Mouse (Mus musculus) C2C12 (cell line): ENCODE results near the gene Ccn5. TPM values are rescaled to one million over a fixed set of nuclear protein-coding genes. Genes with fewer than 3 reads are reported as not detected.
A peak's percentile ranks its signal among the peaks of the same experiment; 100 is the strongest.

ENCODE experiments used
- H3K27me3 ChIP-seq: one replicate; pipeline ENCODE4 v1.6.1; 2011; ENCODE audit not compliant: control insufficient read depth, insufficient read depth, insufficient read length
- H3K36me3 ChIP-seq: one replicate; pipeline ENCODE4 v1.6.1; 2011; ENCODE audit not compliant: control insufficient read depth, insufficient read depth
- H3K4me3 ChIP-seq: one replicate; pipeline ENCODE4 v1.5.1; 2011; ENCODE audit warnings: mild to moderate bottlenecking, control low read depth; ENCODE audit not compliant: poor library complexity, insufficient read depth, severe bottlenecking
- H3K79me2 ChIP-seq: one replicate; pipeline ENCODE4 v1.6.1; 2011; ENCODE audit not compliant: control insufficient read depth, insufficient read depth
- H3K79me3 ChIP-seq: one replicate; pipeline ENCODE4 v1.6.1; 2011; ENCODE audit warnings: low read depth, control low read depth
- H3ac ChIP-seq: one replicate; pipeline ENCODE3; 2011; ENCODE audit warnings: low read depth; ENCODE audit not compliant: control insufficient read depth, insufficient read length
- CEBPB ChIP-seq: IDR thresholded peaks from one replicate; pipeline ENCODE4 v1.6.1; 2011; ENCODE audit warnings: low read depth, mild to moderate bottlenecking, control low read depth, moderate library complexity
- CTCF ChIP-seq: IDR thresholded peaks from one replicate; pipeline ENCODE4 v1.5.1; 2011; ENCODE audit not compliant: control insufficient read depth, insufficient read depth, insufficient read length
- FOSL1 ChIP-seq: IDR thresholded peaks from one replicate; pipeline ENCODE4 v1.8.0; 2011; ENCODE audit warnings: mild to moderate bottlenecking, low read length; ENCODE audit not compliant: poor library complexity, insufficient read depth, severe bottlenecking
- MAX ChIP-seq: IDR thresholded peaks from one replicate; pipeline ENCODE4 v1.6.1; 2011; ENCODE audit warnings: mild to moderate bottlenecking, control low read depth
- MYOD1 ChIP-seq: IDR thresholded peaks from one replicate; pipeline ENCODE4 v1.6.1; 2011; ENCODE audit warnings: low read depth; ENCODE audit not compliant: control insufficient read depth, insufficient read length
- MYOG ChIP-seq: IDR thresholded peaks from one replicate; pipeline ENCODE4 v1.6.1; 2011; ENCODE audit not compliant: control insufficient read depth, insufficient read length; ENCODE audit errors: extremely low read depth
- USF1 ChIP-seq: IDR thresholded peaks from one replicate; pipeline ENCODE4 v1.6.1; 2011; ENCODE audit warnings: low read depth, mild to moderate bottlenecking, control low read depth, moderate library complexity
- polyA plus RNA-seq: library from polyadenylated mRNA; unstranded; fragments of >200 nt; fragmentation: generic; extraction: Trizol; gene quantifications from one replicate; pipeline ENCODE4 v1.2.1, GENCODE M21; 2012; ENCODE audit warnings: missing spikeins

Ccn5 gene
- polyA plus RNA-seq, 1 experiment: 0.78 TPM

DNA sequence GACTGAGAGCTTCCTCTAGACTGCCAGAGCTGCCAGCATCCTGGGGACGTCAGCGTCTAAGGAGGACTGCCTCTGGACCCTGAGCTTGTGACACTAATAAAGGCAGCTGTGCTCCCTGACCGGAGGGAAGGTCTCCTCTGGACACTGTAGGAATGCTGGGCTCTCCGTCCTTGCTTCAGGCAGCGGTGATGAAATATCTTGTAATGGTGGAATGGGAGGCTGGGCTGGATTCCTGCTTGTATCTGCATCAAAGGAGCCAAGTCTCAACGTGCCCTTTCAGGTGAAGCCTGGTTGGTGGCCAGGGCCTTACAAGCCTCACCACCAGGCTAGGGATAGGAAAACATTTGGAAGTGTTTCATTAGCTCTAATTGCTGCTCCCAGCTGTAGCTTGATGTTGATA, 33.6 kb upstream of the Ccn5 start:
- Histone ChIP-seq H3ac (no peak overlapping the region), H3K36me3 (no peaks in the 10 kb centered on the region), H3K4me3 (no peak overlapping the region), H3K79me3 (no peaks in the 10 kb centered on the region), H3K27me3 (peaks cover 10% of the 10 kb centered on the region), H3K79me2 (no peaks in the 10 kb centered on the region)
- TF ChIP-seq FOSL1 (no peak), MAX (no peak), USF1 (no peak), CEBPB (no peak), CTCF (no peak), MYOD1 (no peak), MYOG (no peak)

DNA sequence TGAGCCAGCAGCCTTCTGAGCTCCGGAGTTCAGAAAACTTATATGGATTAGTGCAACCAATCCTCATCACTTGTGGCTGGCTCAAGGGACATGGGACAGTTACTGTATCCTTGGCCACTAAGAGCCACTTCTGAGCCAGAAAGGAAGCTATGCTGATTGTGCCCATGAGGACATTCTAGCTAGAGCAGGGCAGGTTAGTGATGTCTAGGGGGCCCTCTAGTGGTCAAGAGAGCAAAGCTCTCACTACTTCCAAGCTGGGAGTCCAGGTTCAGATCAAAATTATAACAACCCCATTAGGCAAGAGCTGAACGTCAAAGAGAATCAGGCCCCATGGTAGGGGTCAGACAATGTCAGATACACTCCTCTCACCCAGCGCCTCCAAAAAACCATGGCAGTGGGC, 33.0 kb upstream of the Ccn5 start:
- Histone ChIP-seq H3K79me3 (no peaks in the 10 kb centered on the region), H3K4me3 (no peak overlapping the region), H3K79me2 (no peaks in the 10 kb centered on the region), H3ac (no peak overlapping the region), H3K36me3 (no peaks in the 10 kb centered on the region), H3K27me3 (peaks cover 6% of the 10 kb centered on the region)
- TF ChIP-seq CTCF: peak; percentile 46
- no peak for TF ChIP-seq CEBPB

DNA sequence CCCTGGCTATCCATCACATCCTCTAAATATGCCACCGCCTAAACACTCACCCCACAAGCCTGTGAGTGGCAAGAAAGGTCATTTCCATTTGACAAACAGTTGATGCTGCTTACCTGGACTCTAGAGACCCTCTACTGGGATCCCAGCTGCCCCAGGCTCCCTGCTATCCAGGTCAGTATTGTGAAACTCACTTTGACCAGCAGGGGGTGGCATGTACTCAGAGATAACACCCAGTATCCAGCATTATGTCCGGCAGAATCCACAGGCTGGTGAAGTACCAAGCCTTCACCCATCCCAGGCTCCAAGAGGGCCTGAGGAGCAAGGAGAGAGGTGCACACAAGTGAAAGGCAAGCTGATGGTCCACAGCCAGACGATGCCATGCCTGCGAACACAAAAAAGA, 32.2 kb upstream of the Ccn5 start:
- no peak overlapping the region for H3ac ChIP-seq
- no peak for TF ChIP-seq USF1
- no peak for TF ChIP-seq MAX
- TF ChIP-seq CTCF: peak; percentile 63
- peak; percentile 46 for TF ChIP-seq CEBPB
- no peaks in the 10 kb centered on the region for H3K36me3 ChIP-seq
- H3K27me3 ChIP-seq: no peaks in the 10 kb centered on the region
- no peaks in the 10 kb centered on the region for H3K79me3 ChIP-seq
- H3K4me3 ChIP-seq: no peak overlapping the region
- no peaks in the 10 kb centered on the region for H3K79me2 ChIP-seq

DNA sequence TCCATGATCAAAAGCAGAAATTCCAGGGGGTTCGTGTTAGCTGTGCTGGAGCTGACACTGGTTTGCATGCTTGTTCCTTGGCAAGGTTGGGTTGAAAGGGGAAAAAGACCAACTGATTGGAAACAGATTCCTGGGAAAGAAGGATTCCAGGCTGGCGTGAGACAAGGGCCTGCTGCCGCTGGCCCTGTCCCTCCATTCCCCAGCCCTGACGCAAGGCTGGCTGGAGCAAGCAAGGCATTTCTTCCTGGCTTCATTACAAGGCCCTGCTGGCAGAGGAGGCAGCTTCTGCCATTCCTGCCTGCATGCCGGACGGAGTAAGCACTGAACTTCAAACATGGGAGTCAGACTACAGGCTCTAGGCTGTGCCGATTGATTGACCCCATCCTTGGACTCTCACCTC, 22.2 kb upstream of the Ccn5 start:
- H3K36me3 ChIP-seq: no peaks in the 10 kb centered on the region
- H3K79me3 ChIP-seq: no peaks in the 10 kb centered on the region
- no peak for TF ChIP-seq CTCF
- TF ChIP-seq CEBPB: no peak
- TF ChIP-seq USF1: no peak
- no peak for TF ChIP-seq FOSL1
- no peak for TF ChIP-seq MYOG
- TF ChIP-seq MAX: no peak
- TF ChIP-seq MYOD1: no peak

GRCm38 (mm10) chr2:163800832-163801231, 19.8 kb upstream of the Ccn5 start:
- Histone ChIP-seq H3K36me3 (no peaks in the 10 kb centered on the region), H3ac (no peak overlapping the region), H3K4me3 (no peak overlapping the region), H3K27me3 (peaks cover 7% of the 10 kb centered on the region), H3K79me2 (no peaks in the 10 kb centered on the region), H3K79me3 (no peaks in the 10 kb centered on the region)
- TF ChIP-seq USF1 (no peak), FOSL1 (peak; percentile 92), MAX (no peak), MYOD1 (peak; percentile 82), CTCF (no peak), CEBPB (no peak), MYOG (no peak)

More for the DNA sequence above, 22.2 kb upstream of the Ccn5 start:
- Histone ChIP-seq H3K79me2 (no peaks in the 10 kb centered on the region), H3K4me3 (no peak overlapping the region), H3ac (no peak overlapping the region), H3K27me3 (peaks cover 7% of the 10 kb centered on the region)

- Histone ChIP-seq H3K79me2 (no peaks in the 10 kb centered on the region), H3K36me3 (no peaks in the 10 kb centered on the region), H3ac (peak overlapping the region; percentile 58), H3K79me3 (no peaks in the 10 kb centered on the region), H3K27me3 (peaks cover 7% of the 10 kb centered on the region), H3K4me3 (no peak overlapping the region)
- peak; percentile 30 for TF ChIP-seq MYOD1
- TF ChIP-seq CEBPB: no peak
Observed at GRCm38 (mm10) chr2:163801406-163801805, 19.3 kb upstream of the Ccn5 start.

DNA sequence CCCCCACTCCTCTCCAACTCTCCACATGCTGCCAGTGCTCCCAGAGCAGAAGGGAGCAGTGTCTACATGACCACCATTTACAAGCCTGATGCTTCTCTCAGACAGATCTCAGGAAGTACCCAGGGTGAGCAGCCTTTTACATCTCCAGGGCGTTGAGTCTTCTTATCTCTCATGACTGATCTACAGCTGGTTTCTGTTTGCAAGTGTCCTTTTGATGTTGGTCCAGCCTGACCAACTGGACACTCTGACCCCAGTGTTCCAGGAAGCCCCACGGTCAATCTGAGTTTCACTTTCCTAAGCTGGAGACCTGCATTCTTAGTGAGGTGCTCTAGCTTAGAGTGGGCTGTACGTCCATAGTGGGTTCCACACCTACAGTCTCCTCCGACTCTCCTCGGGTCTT, 16.8 kb upstream of the Ccn5 start:
- H3K27me3 ChIP-seq: no peaks in the 10 kb centered on the region
- H3ac ChIP-seq: no peak overlapping the region
- no peaks in the 10 kb centered on the region for H3K79me3 ChIP-seq
- no peak overlapping the region for H3K4me3 ChIP-seq
- no peaks in the 10 kb centered on the region for H3K36me3 ChIP-seq
- TF ChIP-seq USF1 (no peak), FOSL1 (no peak), MYOG (no peak), MYOD1 (no peak), MAX (no peak), CEBPB (no peak), CTCF (no peak)
- H3K79me2 ChIP-seq: no peaks in the 10 kb centered on the region
